Mouse (Mus musculus) inflammation-experienced regulatory T-cells, adult 6 months (primary cell): Measurements from ENCODE around the gene Tppp. TPM values are rescaled to one million over a fixed set of nuclear protein-coding genes. Genes with fewer than 3 reads are reported as not detected.
"Not testable (repeated sequence)": the region's sequence is repeated elsewhere in the genome, so short reads cannot be mapped to it uniquely, and the experiment has no call there.

Experiments used
- ATAC-seq: one replicate; pipeline ENCODE4 v1.8.0; 2017
- polyA plus RNA-seq, 3 experiments: library from polyadenylated mRNA; unstranded; fragments of 100-300 nt; shearing (Covaris generic); gene quantifications; one replicate each; pipeline ENCODE4 v1.2.1; 2017

The Tppp gene
- under 1 TPM; 0.36 to 0.51 (median 0.41) TPM for polyA plus RNA-seq

GRCm38 (mm10) chr13:74008948-74009718, at the start of gene Tppp:
Gene Tppp, plus strand, starts transcription at chr13:74009407.
- peak; percentile 97 for ATAC-seq

GRCm38 (mm10) chr13:73960117-73960652, 49.0 kb upstream of the Tppp start:
- ATAC-seq = no peak

GRCm38 (mm10) chr13:73961177-73961576, 48.0 kb upstream of the Tppp start:
- ATAC-seq = no peak

- no peak for ATAC-seq
Observed at GRCm38 (mm10) chr13:73963551-73963950, 45.7 kb upstream of the Tppp start, which contains the start of gene Zdhhc11. Gene Zdhhc11, plus strand, starts transcription at chr13:73963851.

GRCm38 (mm10) chr13:73970545-73971448, 38.4 kb upstream of the Tppp start:
- peak; percentile 68 for ATAC-seq

GRCm38 (mm10) chr13:73974523-73974922, 34.7 kb upstream of the Tppp start:
- no peak for ATAC-seq

- no peak for ATAC-seq
Observed at GRCm38 (mm10) chr13:73976935-73977334, 32.3 kb upstream of the Tppp start.

- ATAC-seq = no peak
Observed at GRCm38 (mm10) chr13:73990325-73990724, 18.9 kb upstream of the Tppp start.

GRCm38 (mm10) chr13:73990761-73991160, 18.4 kb upstream of the Tppp start:
- no peak for ATAC-seq

GRCm38 (mm10) chr13:73991267-73991666, 17.9 kb upstream of the Tppp start:
- ATAC-seq = no peak

- no peak for ATAC-seq
Observed at GRCm38 (mm10) chr13:73996456-73996855, 12.8 kb upstream of the Tppp start.

GRCm38 (mm10) chr13:74000519-74000918, 8.7 kb upstream of the Tppp start:
- ATAC-seq = no peak

GRCm38 (mm10) chr13:74000961-74001360, 8.2 kb upstream of the Tppp start:
- no peak for ATAC-seq

- no peak for ATAC-seq
Observed at GRCm38 (mm10) chr13:74001492-74001891, 7.7 kb upstream of the Tppp start.

- ATAC-seq = not testable (repeated sequence)
Observed at GRCm38 (mm10) chr13:74006881-74007280, 2.3 kb upstream of the Tppp start.

- not testable (repeated sequence) for ATAC-seq
Observed at GRCm38 (mm10) chr13:74008216-74008615, 991 bp upstream of the Tppp start.

GRCm38 (mm10) chr13:74009791-74010614, 796 bp downstream of the Tppp start:
- peak; percentile 2 for ATAC-seq

GRCm38 (mm10) chr13:74010678-74011077, 1.5 kb downstream of the Tppp start:
- no peak for ATAC-seq

GRCm38 (mm10) chr13:74015908-74016307, 6.7 kb downstream of the Tppp start:
- ATAC-seq = no peak

- no peak for ATAC-seq
Observed at GRCm38 (mm10) chr13:74017426-74017825, 8.2 kb downstream of the Tppp start.

- not testable (repeated sequence) for ATAC-seq
Observed at GRCm38 (mm10) chr13:74019006-74019405, 9.8 kb downstream of the Tppp start.
